Mouse (Mus musculus) hindbrain, embryonic 16.5 days (tissue): ENCODE measurements around the gene Rab40c. TPM values are rescaled to one million over a fixed set of nuclear protein-coding genes. Genes with fewer than 3 reads are reported as not detected.

Experiments
- ATAC-seq: fragments of 200-750 bp; cut with Nextera tagmentation; 2 replicates; pipeline ENCODE4 v1.8.0; 2017; ENCODE audit warnings: moderate TSS enrichment, moderate library complexity
- H3K27ac ChIP-seq: fragments of 300-500 bp; sonication (generic); 2 replicates; pipeline ENCODE4 v1.5.1; 2014; ENCODE audit warnings: low read depth, mild to moderate bottlenecking, control low read depth, low read length, moderate library complexity
- H3K27me3 ChIP-seq: fragments of 300-500 bp; sonication (generic); replicated peaks from 2 replicates; pipeline ENCODE4 v1.6.1; 2014; ENCODE audit warnings: low read length; ENCODE audit not compliant: control insufficient read depth, insufficient read depth
- H3K36me3 ChIP-seq: fragments of 300-500 bp; sonication (generic); 2 replicates; pipeline ENCODE4 v1.6.1; 2014; ENCODE audit warnings: mild to moderate bottlenecking, low read length, moderate library complexity, mixed read lengths; ENCODE audit not compliant: control insufficient read depth, insufficient read depth
- H3K4me1 ChIP-seq: fragments of 300-500 bp; sonication (generic); 2 replicates; pipeline ENCODE4 v1.6.1; 2014; ENCODE audit warnings: low read depth, low read length; ENCODE audit not compliant: control insufficient read depth, insufficient read depth
- H3K4me2 ChIP-seq: fragments of 300-500 bp; sonication (generic); 2 replicates; pipeline ENCODE4 v1.6.1; 2014; ENCODE audit warnings: mild to moderate bottlenecking, low read length, control low read depth, moderate library complexity
- H3K4me3 ChIP-seq: fragments of 300-500 bp; sonication (generic); 2 replicates; pipeline ENCODE4 v1.5.1; 2014; ENCODE audit warnings: mild to moderate bottlenecking, low read length, control low read depth, moderate library complexity
- H3K9ac ChIP-seq: fragments of 300-500 bp; sonication (generic); 2 replicates; pipeline ENCODE4 v1.6.1; 2014; ENCODE audit warnings: low read depth, mild to moderate bottlenecking, control low read depth, low read length, moderate library complexity
- H3K9me3 ChIP-seq: fragments of 300-500 bp; sonication (generic); 2 replicates; pipeline ENCODE4 v1.6.1; 2014; ENCODE audit warnings: mild to moderate bottlenecking, low read length, moderate library complexity; ENCODE audit not compliant: control insufficient read depth
- WGBS: fragments of 180-500 bp; shearing (Covaris S2); extraction: QIAGEN DNeasy Blood & Tissue Kit; methylation state at CpG from one replicate; pipeline ENCODE4 v1.1.7; 2014; 5-methylcytosine and 5-hydroxymethylcytosine counted together
- polyA plus RNA-seq: library from polyadenylated mRNA; unstranded; fragments of >200 nt; fragmentation: Nextera tagmentation; extraction: Ambion mirVana; gene quantifications from 2 replicates; pipeline ENCODE4 v1.2.1, GENCODE M21; 2015

Rab40c gene
- polyA plus RNA-seq, 1 experiment from 2014 or later = 49.5 TPM

GRCm38 (mm10) chr17:25957586-25958051 lies 38.1 kb upstream of the Rab40c start:
- Histone ChIP-seq H3K27ac (peak overlapping the region; percentile 21; the same call in 1 of the 2 replicates), H3K36me3 (peaks cover 14% of the 10 kb centered on the region)
- ATAC-seq = peak; percentile 60

GRCm38 (mm10) chr17:25956631-25957030 lies 37.1 kb upstream of the Rab40c start:
- no peak for ATAC-seq
- WGBS = 77% methylated on average over 7 of the region's 7 CpGs
- no peak overlapping the region for H3K9ac ChIP-seq
- H3K4me2 ChIP-seq = no peak overlapping the region
- peaks cover 14% of the 10 kb centered on the region for H3K36me3 ChIP-seq
- peaks cover 18% of the 10 kb centered on the region for H3K27me3 ChIP-seq
- no peak overlapping the region for H3K4me3 ChIP-seq
- H3K4me1 ChIP-seq = peaks cover 6% of the 10 kb centered on the region
- H3K9me3 ChIP-seq = no peaks in the 10 kb centered on the region
- peak overlapping the region; percentile 50 for H3K27ac ChIP-seq

More at GRCm38 (mm10) chr17:25957586-25958051, 38.1 kb upstream of the Rab40c start:
- no peaks in the 10 kb centered on the region for H3K9me3 ChIP-seq
- H3K4me2 ChIP-seq = no peak overlapping the region
- H3K4me3 ChIP-seq = no peak overlapping the region
- H3K9ac ChIP-seq = no peak overlapping the region
- H3K4me1 ChIP-seq = no peaks in the 10 kb centered on the region; the same call in 1 of the 2 replicates
- H3K27me3 ChIP-seq = peaks cover 8% of the 10 kb centered on the region
- WGBS = 59% methylated on average over 14 of the region's 14 CpGs

- peak overlapping the region; percentile 50 for H3K27ac ChIP-seq
- H3K4me3 ChIP-seq = no peak overlapping the region
- peaks cover 10% of the 10 kb centered on the region for H3K4me1 ChIP-seq
- H3K9ac ChIP-seq = no peak overlapping the region
- peaks cover 22% of the 10 kb centered on the region for H3K27me3 ChIP-seq
- no peak overlapping the region for H3K4me2 ChIP-seq
- WGBS = 60% methylated on average over 7 of the region's 7 CpGs
- ATAC-seq = peak; percentile 48; the same call in 1 of the 2 replicates
- H3K9me3 ChIP-seq = no peaks in the 10 kb centered on the region
- peaks cover 11% of the 10 kb centered on the region for H3K36me3 ChIP-seq
Observed at GRCm38 (mm10) chr17:25956201-25956600, 36.7 kb upstream of the Rab40c start.

GRCm38 (mm10) chr17:25955736-25956135 lies 36.2 kb upstream of the Rab40c start:
- no peaks in the 10 kb centered on the region for H3K9me3 ChIP-seq
- no peak overlapping the region for H3K9ac ChIP-seq
- H3K27ac ChIP-seq = no peak overlapping the region
- WGBS = 73% methylated on average over 3 of the region's 3 CpGs
- H3K27me3 ChIP-seq = peaks cover 27% of the 10 kb centered on the region
- peaks cover 14% of the 10 kb centered on the region for H3K4me1 ChIP-seq
- H3K4me2 ChIP-seq = no peak overlapping the region
- no peak overlapping the region for H3K4me3 ChIP-seq
- no peak for ATAC-seq
- peaks cover 11% of the 10 kb centered on the region for H3K36me3 ChIP-seq

- no peak for ATAC-seq
- Histone ChIP-seq H3K36me3 (peaks cover 8% of the 10 kb centered on the region), H3K27ac (no peak overlapping the region), H3K9me3 (no peaks in the 10 kb centered on the region), H3K9ac (no peak overlapping the region), H3K4me2 (no peak overlapping the region), H3K4me3 (no peak overlapping the region), H3K27me3 (peaks cover 34% of the 10 kb centered on the region), H3K4me1 (peaks cover 14% of the 10 kb centered on the region)
- 100% methylated on average over 1 of the region's 2 CpGs for WGBS
Observed at GRCm38 (mm10) chr17:25954671-25955070, 35.1 kb upstream of the Rab40c start.

DNA sequence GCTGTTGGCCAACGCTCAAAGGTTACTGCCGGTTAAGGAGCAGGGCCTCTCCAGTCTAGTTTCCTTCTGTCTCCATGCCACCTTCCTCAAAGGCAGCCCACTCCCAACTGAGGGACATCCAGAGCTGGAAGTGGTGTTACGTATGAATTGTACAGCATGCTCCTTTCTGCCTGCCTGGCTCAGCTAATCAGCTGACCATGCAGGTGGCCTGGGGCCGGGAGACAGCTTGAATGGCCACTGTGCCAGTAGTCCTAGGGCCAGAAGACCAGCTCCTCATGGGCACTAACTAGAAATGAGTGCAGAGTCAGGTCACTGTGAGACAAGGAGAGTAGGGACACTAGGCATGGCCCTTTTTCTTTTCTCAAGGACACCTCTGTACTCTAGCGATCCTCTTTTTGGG lies 33.6 kb upstream of the Rab40c start:
- WGBS = 78% methylated on average over 5 of the region's 5 CpGs

GRCm38 (mm10) chr17:25951803-25952623 lies 32.5 kb upstream of the Rab40c start, which contains the start of gene A930017K11Rik:
Gene A930017K11Rik, minus strand, starts transcription at chr17:25952565.
- H3K9ac ChIP-seq = peak within 1 kb of the TSS; percentile 46
- peaks cover 34% of the 10 kb centered on the region for H3K27me3 ChIP-seq
- H3K4me2 ChIP-seq = peak within 1 kb of the TSS; percentile 67
- H3K27ac ChIP-seq = no peak within 1 kb of the TSS
- H3K4me3 ChIP-seq = peak within 1 kb of the TSS; percentile 43
- no peak for ATAC-seq
- H3K36me3 ChIP-seq = no peaks in the 10 kb centered on the region
- peaks cover 14% of the 10 kb centered on the region for H3K4me1 ChIP-seq
- under 1% methylated on average over 57 of the region's 58 CpGs for WGBS
- no peaks in the 10 kb centered on the region for H3K9me3 ChIP-seq

More for the DNA sequence above, 33.6 kb upstream of the Rab40c start:
- Histone ChIP-seq H3K9me3 (no peaks in the 10 kb centered on the region), H3K27ac (no peak overlapping the region), H3K36me3 (peaks cover 2% of the 10 kb centered on the region; the same call in 1 of the 2 replicates), H3K4me1 (peaks cover 14% of the 10 kb centered on the region), H3K4me3 (no peak overlapping the region), H3K4me2 (no peak overlapping the region), H3K9ac (no peak overlapping the region), H3K27me3 (peaks cover 34% of the 10 kb centered on the region)
- no peak for ATAC-seq

- peak overlapping the region; percentile 43 for H3K4me3 ChIP-seq
- H3K9ac ChIP-seq = peak overlapping the region; percentile 46
- no peaks in the 10 kb centered on the region for H3K36me3 ChIP-seq
- peaks cover 34% of the 10 kb centered on the region for H3K27me3 ChIP-seq
- no peaks in the 10 kb centered on the region for H3K9me3 ChIP-seq
- peak overlapping the region; percentile 67 for H3K4me2 ChIP-seq
- ATAC-seq = peak; percentile 40; the same call in 1 of the 2 replicates
- peaks cover 14% of the 10 kb centered on the region for H3K4me1 ChIP-seq
- WGBS = under 1% methylated on average over 33 of the region's 33 CpGs
- H3K27ac ChIP-seq = no peak overlapping the region
Observed at GRCm38 (mm10) chr17:25951225-25951802, 31.8 kb upstream of the Rab40c start.

DNA sequence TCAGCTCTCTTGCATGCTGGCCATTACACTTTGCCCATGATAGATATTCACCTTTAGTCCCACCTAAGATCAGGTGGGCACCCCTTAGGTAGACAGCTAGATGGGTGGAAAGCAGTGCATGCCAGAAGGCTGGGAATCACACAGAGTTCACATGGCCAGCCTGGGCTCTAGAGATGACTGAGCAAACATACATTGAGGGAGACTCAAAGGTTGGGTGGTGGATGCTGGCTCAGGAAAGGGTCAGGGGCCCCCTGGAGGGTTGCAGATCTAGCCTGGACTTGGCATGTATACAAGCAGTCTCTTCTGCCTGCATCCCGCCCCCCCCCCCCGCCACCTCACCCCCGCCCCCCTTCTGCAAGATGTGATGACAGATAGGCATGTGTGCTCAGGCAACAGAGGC lies 31.2 kb upstream of the Rab40c start:
- no peak overlapping the region; the same call in 1 of the 2 replicates for H3K4me2 ChIP-seq

More for the DNA sequence above, 31.2 kb upstream of the Rab40c start:
- H3K4me3 ChIP-seq = peak overlapping the region; percentile 43; the same call in 1 of the 2 replicates
- H3K4me1 ChIP-seq = peaks cover 14% of the 10 kb centered on the region
- H3K9ac ChIP-seq = no peak overlapping the region; the same call in 1 of the 2 replicates
- no peak overlapping the region for H3K27ac ChIP-seq
- H3K9me3 ChIP-seq = no peaks in the 10 kb centered on the region
- no CpG with 5 or more reads among the region's 3 CpGs for WGBS
- no peaks in the 10 kb centered on the region for H3K36me3 ChIP-seq
- peaks cover 34% of the 10 kb centered on the region for H3K27me3 ChIP-seq
- ATAC-seq = no peak
